Mouse (Mus musculus) liver, embryonic 14.5 days (tissue): ENCODE measurements around the gene Git1. TPM values are rescaled to one million over a fixed set of nuclear protein-coding genes. Genes with fewer than 3 reads are reported as not detected.
A peak's percentile ranks its signal among the peaks of the same experiment; 100 is the strongest.

ENCODE experiments used
- ATAC-seq: fragments of 200-750 bp; cut with Nextera tagmentation; 2 replicates; pipeline ENCODE4 v1.8.0; 2017; ENCODE audit warnings: moderate number of reproducible peaks, mild to moderate bottlenecking, moderate library complexity; ENCODE audit not compliant: insufficient read depth
- DNase-seq, 3 experiments: peaks; one replicate each; pipeline ENCODE4 v3.0.0-alpha.2; 2012 to 2013; ENCODE audit warnings: low read depth in 3 of 3, low spot score in 3 of 3
- H3K27ac ChIP-seq: fragments of 300-500 bp; sonication (generic); 2 replicates; pipeline ENCODE4 v1.5.1; 2014; ENCODE audit warnings: moderate library complexity, mild to moderate bottlenecking, control low read depth, inconsistent platforms
- H3K27me3 ChIP-seq: fragments of 300-500 bp; sonication (generic); 2 replicates; pipeline ENCODE4 v1.6.1; 2014; ENCODE audit warnings: mild to moderate bottlenecking, low read length, moderate library complexity; ENCODE audit not compliant: control insufficient read depth, insufficient read depth
- H3K36me3 ChIP-seq: fragments of 300-500 bp; sonication (generic); replicated peaks from 2 replicates; pipeline ENCODE4 v1.6.1; 2014; ENCODE audit warnings: low read depth; ENCODE audit not compliant: control insufficient read depth, insufficient read depth
- H3K4me1 ChIP-seq, 2 experiments: fragments of 200-500 bp in 1 of 2; fragments of 300-500 bp in 1 of 2; sonication (generic) in 1 of 2; replicated peaks; 2 replicates each; pipeline ENCODE4 v1.6.1; 2012 to 2014; ENCODE audit warnings: antibody characterized with exemption in 1 of 2, inconsistent platforms in 1 of 2, low read length in 1 of 2; ENCODE audit not compliant: control insufficient read depth in 2 of 2, insufficient read depth in 2 of 2
- H3K4me2 ChIP-seq: fragments of 300-500 bp; sonication (generic); 2 replicates; pipeline ENCODE4 v1.6.1; 2014; ENCODE audit warnings: low read depth, mild to moderate bottlenecking, control low read depth, moderate library complexity
- H3K4me3 ChIP-seq, 2 experiments: fragments of 200-500 bp in 1 of 2; fragments of 300-500 bp in 1 of 2; sonication (generic) in 1 of 2; 2 replicates each; pipeline ENCODE4 v1.5.1; 2012 to 2014; ENCODE audit warnings: low read depth in 2 of 2, low read length in 2 of 2, mild to moderate bottlenecking in 2 of 2, control low read depth in 1 of 2, inconsistent platforms in 1 of 2, moderate library complexity in 1 of 2; ENCODE audit not compliant: insufficient read depth in 1 of 2
- H3K9ac ChIP-seq: fragments of 300-500 bp; sonication (generic); replicated peaks from 2 replicates; pipeline ENCODE4 v1.6.1; 2014; ENCODE audit warnings: mild to moderate bottlenecking, control low read depth, moderate library complexity
- H3K9me3 ChIP-seq: fragments of 300-500 bp; sonication (generic); 2 replicates; pipeline ENCODE4 v1.6.1; 2016; ENCODE audit warnings: low read length, mixed read lengths; ENCODE audit not compliant: control insufficient read depth
- CTCF ChIP-seq: IDR thresholded peaks from 2 replicates; pipeline ENCODE4 v1.5.1; 2016; ENCODE audit warnings: antibody characterized with exemption, low read depth, control low read depth
- EP300 ChIP-seq: IDR thresholded peaks from 2 replicates; pipeline ENCODE4 v1.6.1; 2016; ENCODE audit warnings: antibody characterized with exemption, low read depth
- WGBS: fragments of 180-500 bp; shearing (Covaris S2); extraction: QIAGEN DNeasy Blood & Tissue Kit; methylation state at CpG from one replicate; pipeline ENCODE4 v1.1.7; 2014; ENCODE audit not compliant: insufficient replicate concordance; 5-methylcytosine and 5-hydroxymethylcytosine counted together
- polyA plus RNA-seq, 2 experiments: library from polyadenylated mRNA; depleted of rRNA in 1 of 2; stranded (reverse) in 1 of 2; unstranded in 1 of 2; fragments of >200 nt; fragmentation: Nextera tagmentation in 1 of 2; extraction: Ambion mirVana in 1 of 2; gene quantifications; 2 replicates each; pipeline versions ENCODE4 v1.2.1 to v1.2.3; 2012 to 2014

The Git1 gene
- polyA plus RNA-seq, 2 experiments, result 2.2 to 6.3 TPM

DNA sequence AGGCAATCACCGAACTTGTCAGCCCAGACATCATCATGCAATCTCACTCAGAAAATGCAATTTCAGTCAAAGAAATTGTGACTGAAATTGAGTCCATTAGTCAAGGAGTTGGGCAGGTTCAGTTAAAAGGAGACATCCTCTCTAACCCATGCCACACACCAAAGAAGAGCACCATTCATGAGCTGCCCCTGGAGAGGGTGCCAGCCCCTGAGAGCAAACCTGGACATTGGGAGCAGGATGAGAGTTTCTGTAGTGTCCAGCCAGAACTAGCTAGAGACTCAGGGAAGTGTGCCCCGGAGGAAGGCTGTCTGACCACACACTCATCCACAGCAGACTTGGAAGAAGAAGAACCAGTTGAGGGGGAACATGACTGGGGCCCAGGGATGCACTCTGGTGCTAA, 40.0 kb upstream of the Git1 start:
- H3K4me2 ChIP-seq, result no peak overlapping the region

GRCm38 (mm10) chr11:77455770-77456510, 37.4 kb upstream of the Git1 start:
- ATAC-seq (no peak), DNase-seq (no peak)
- no peak overlapping the region for H3K4me3 ChIP-seq
- no peaks in the 10 kb centered on the region for H3K9me3 ChIP-seq
- H3K27ac ChIP-seq, result no peak overlapping the region
- peaks cover 7% of the 10 kb centered on the region; the same call in 1 of the 2 replicates for H3K27me3 ChIP-seq
- TF ChIP-seq EP300, result no peak
- no peak for TF ChIP-seq CTCF
- H3K4me1 ChIP-seq, result no peaks in the 10 kb centered on the region
- H3K4me2 ChIP-seq, result no peak overlapping the region
- WGBS, result 76% methylated on average over 9 of the region's 9 CpGs
- 0 out of 2 replicates have a peak, but pooled peaks cover 2% of the 10 kb centered on the region for H3K36me3 ChIP-seq
- H3K9ac ChIP-seq, result no peak overlapping the region

More for the DNA sequence above, 40.0 kb upstream of the Git1 start:
- ATAC-seq (no peak), DNase-seq (no peak)
- H3K4me3 ChIP-seq, result no peak overlapping the region
- no peak overlapping the region for H3K27ac ChIP-seq
- no peak for TF ChIP-seq EP300
- TF ChIP-seq CTCF, result no peak
- WGBS, result 83% methylated on average over 2 of the region's 2 CpGs
- no peak overlapping the region for H3K9ac ChIP-seq
- H3K27me3 ChIP-seq, result no peaks in the 10 kb centered on the region
- H3K4me1 ChIP-seq, result no peaks in the 10 kb centered on the region
- H3K36me3 ChIP-seq, result peaks cover 5% of the 10 kb centered on the region; the same call in 1 of the 2 replicates
- H3K9me3 ChIP-seq, result no peaks in the 10 kb centered on the region

GRCm38 (mm10) chr11:77456866-77457265, 36.5 kb upstream of the Git1 start:
- H3K27me3 ChIP-seq, result peaks cover 16% of the 10 kb centered on the region
- H3K9me3 ChIP-seq, result no peaks in the 10 kb centered on the region
- no peak overlapping the region for H3K27ac ChIP-seq
- no peak overlapping the region for H3K4me3 ChIP-seq
- no peak for ATAC-seq
- 0 out of 2 replicates have a peak, but pooled peaks cover 2% of the 10 kb centered on the region for H3K36me3 ChIP-seq
- no peaks in the 10 kb centered on the region for H3K4me1 ChIP-seq
- 75% methylated on average over 6 of the region's 6 CpGs for WGBS
- no peak for DNase-seq
- no peak overlapping the region for H3K9ac ChIP-seq
- H3K4me2 ChIP-seq, result no peak overlapping the region
- TF ChIP-seq CTCF (no peak), EP300 (no peak)

- DNase-seq, result no peak
- no peaks in the 10 kb centered on the region for H3K9me3 ChIP-seq
- peak overlapping the region; percentile 47 to 54; a peak in 3 of 4 replicates for H3K4me3 ChIP-seq
- no peak overlapping the region for H3K27ac ChIP-seq
- peaks cover 56% of the 10 kb centered on the region for H3K27me3 ChIP-seq
- TF ChIP-seq CTCF, result no peak
- no peak for TF ChIP-seq EP300
- no peaks in the 10 kb centered on the region for H3K4me1 ChIP-seq
- H3K36me3 ChIP-seq, result no peaks in the 10 kb centered on the region
- no peak for ATAC-seq
- H3K9ac ChIP-seq, result no peak overlapping the region
- peak overlapping the region; percentile 72 for H3K4me2 ChIP-seq
- 12% methylated on average over 6 of the region's 6 CpGs for WGBS
Observed at GRCm38 (mm10) chr11:77461856-77462255, 31.5 kb upstream of the Git1 start.

GRCm38 (mm10) chr11:77462283-77463100, 30.9 kb upstream of the Git1 start, which contains the start of gene Coro6:
Gene Coro6, plus strand, starts transcription at chr11:77462411.
- Histone ChIP-seq H3K9me3 (no peaks in the 10 kb centered on the region), H3K27ac (no peak within 1 kb of the TSS), H3K4me1 (no peaks in the 10 kb centered on the region), H3K36me3 (no peaks in the 10 kb centered on the region), H3K9ac (no peak within 1 kb of the TSS; the same call in 1 of the 2 replicates), H3K4me2 (peak within 1 kb of the TSS; percentile 72), H3K27me3 (peaks cover 57% of the 10 kb centered on the region), H3K4me3 (peak within 1 kb of the TSS; percentile 47 to 54)
- 0 out of 2 replicates have a peak, but pooled peaks have one; percentile 26 for ATAC-seq
- DNase-seq, result no peak
- TF ChIP-seq CTCF (no peak), EP300 (no peak)
- under 1% methylated on average over 66 of the region's 73 CpGs for WGBS
